Mouse (Mus musculus) forebrain, embryonic 11.5 days (tissue): ENCODE data around the gene She. TPM values are rescaled to one million over a fixed set of nuclear protein-coding genes. Genes with fewer than 3 reads are reported as not detected.

Source experiments
- ATAC-seq: fragments of 200-750 bp; cut with Nextera tagmentation; replicated peaks from 2 replicates; pipeline ENCODE4 v1.8.0; 2017; ENCODE audit warnings: moderate TSS enrichment; ENCODE audit not compliant: low FRiP score
- DNase-seq: peaks from one replicate; pipeline ENCODE4 v3.0.0-alpha.2; 2017; ENCODE audit warnings: low spot score
- H3K27ac ChIP-seq: fragments of 300-500 bp; sonication (generic); 2 replicates; pipeline ENCODE4 v1.5.1; 2014; ENCODE audit warnings: low read depth, low read length
- H3K27me3 ChIP-seq: fragments of 300-500 bp; sonication (generic); 2 replicates; pipeline ENCODE4 v1.6.1; 2014; ENCODE audit warnings: mild to moderate bottlenecking, low read length, mixed read lengths; ENCODE audit not compliant: control insufficient read depth, insufficient read depth
- H3K36me3 ChIP-seq: fragments of 300-500 bp; sonication (generic); 2 replicates; pipeline ENCODE4 v1.6.1; 2014; ENCODE audit warnings: mild to moderate bottlenecking, low read length, moderate library complexity, mixed read lengths; ENCODE audit not compliant: control insufficient read depth, insufficient read depth
- H3K4me1 ChIP-seq: fragments of 300-500 bp; sonication (generic); replicated peaks from 2 replicates; pipeline ENCODE4 v1.6.1; 2014; ENCODE audit warnings: low read length, mixed read lengths; ENCODE audit not compliant: control insufficient read depth, insufficient read depth
- H3K4me2 ChIP-seq: fragments of 300-500 bp; sonication (generic); 2 replicates; pipeline ENCODE4 v1.6.1; 2014; ENCODE audit warnings: low read depth, mild to moderate bottlenecking, low read length, moderate library complexity, mixed read lengths; ENCODE audit not compliant: severe bottlenecking
- H3K4me3 ChIP-seq: fragments of 300-500 bp; sonication (generic); 2 replicates; pipeline ENCODE4 v1.5.1; 2014; ENCODE audit warnings: low read depth, low read length
- H3K9ac ChIP-seq: fragments of 300-500 bp; sonication (generic); 2 replicates; pipeline ENCODE4 v1.6.1; 2014; ENCODE audit warnings: low read length
- H3K9me3 ChIP-seq: fragments of 300-500 bp; sonication (generic); 2 replicates; pipeline ENCODE4 v1.6.1; 2016; ENCODE audit warnings: low read length, mixed read lengths; ENCODE audit not compliant: control insufficient read depth
- WGBS: fragments of 180-500 bp; shearing (Covaris S2); extraction: QIAGEN DNeasy Blood & Tissue Kit; methylation state at CpG from one replicate; pipeline ENCODE4 v1.1.7; 2014; 5-methylcytosine and 5-hydroxymethylcytosine counted together
- polyA plus RNA-seq: library from polyadenylated mRNA; unstranded; fragments of >200 nt; fragmentation: Nextera tagmentation; extraction: Ambion mirVana; gene quantifications from 2 replicates; pipeline ENCODE4 v1.2.1, GENCODE M21; 2014

Gene She
- polyA plus RNA-seq, 1 experiment from 2014 or later: 2.4 TPM

- ATAC-seq: no peak
These were observed 23.3 kb upstream of the She start for GRCm38 (mm10) chr3:89807881-89808280.

GRCm38 (mm10) chr3:89808638-89809037 is 22.5 kb upstream of the She start:
- Histone ChIP-seq H3K9me3 (no peaks in the 10 kb centered on the region; the same call in 1 of the 2 replicates), H3K36me3 (no peaks in the 10 kb centered on the region), H3K9ac (no peak overlapping the region), H3K4me2 (no peak overlapping the region), H3K4me1 (no peaks in the 10 kb centered on the region), H3K27me3 (no peaks in the 10 kb centered on the region), H3K27ac (no peak overlapping the region), H3K4me3 (no peak overlapping the region)
- WGBS: 57% methylated on average over 9 of the region's 9 CpGs
- no peak for ATAC-seq
- no peak for DNase-seq

More at GRCm38 (mm10) chr3:89807881-89808280, 23.3 kb upstream of the She start:
- no peak overlapping the region for H3K9ac ChIP-seq
- no peaks in the 10 kb centered on the region; the same call in 1 of the 2 replicates for H3K9me3 ChIP-seq
- 83% methylated on average over 5 of the region's 5 CpGs for WGBS
- no peak overlapping the region for H3K4me2 ChIP-seq
- H3K27ac ChIP-seq: no peak overlapping the region
- no peak overlapping the region for H3K4me3 ChIP-seq
- no peak for DNase-seq
- no peaks in the 10 kb centered on the region for H3K4me1 ChIP-seq
- no peaks in the 10 kb centered on the region for H3K36me3 ChIP-seq
- no peaks in the 10 kb centered on the region for H3K27me3 ChIP-seq

- no peak for DNase-seq
- H3K36me3 ChIP-seq: no peaks in the 10 kb centered on the region
- H3K9ac ChIP-seq: no peak overlapping the region
- no peaks in the 10 kb centered on the region; the same call in 1 of the 2 replicates for H3K9me3 ChIP-seq
- H3K4me1 ChIP-seq: no peaks in the 10 kb centered on the region
- H3K27me3 ChIP-seq: no peaks in the 10 kb centered on the region
- no peak for ATAC-seq
- no peak overlapping the region for H3K4me2 ChIP-seq
- no peak overlapping the region for H3K27ac ChIP-seq
- H3K4me3 ChIP-seq: no peak overlapping the region
These were observed 20.3 kb upstream of the She start for GRCm38 (mm10) chr3:89810841-89811240.

- H3K4me3 ChIP-seq: no peak overlapping the region
- H3K9me3 ChIP-seq: no peaks in the 10 kb centered on the region; the same call in 1 of the 2 replicates
- WGBS: 73% methylated on average over 3 of the region's 3 CpGs
- H3K4me2 ChIP-seq: no peak overlapping the region
- no peaks in the 10 kb centered on the region for H3K27me3 ChIP-seq
- H3K4me1 ChIP-seq: no peaks in the 10 kb centered on the region
- ATAC-seq: no peak
- H3K36me3 ChIP-seq: no peaks in the 10 kb centered on the region
- no peak overlapping the region for H3K9ac ChIP-seq
- H3K27ac ChIP-seq: no peak overlapping the region
- no peak for DNase-seq
These were observed 19.0 kb upstream of the She start for GRCm38 (mm10) chr3:89812166-89812565.

- Histone ChIP-seq H3K9me3 (no peaks in the 10 kb centered on the region; the same call in 1 of the 2 replicates), H3K4me3 (no peak overlapping the region), H3K27me3 (no peaks in the 10 kb centered on the region), H3K36me3 (no peaks in the 10 kb centered on the region), H3K9ac (no peak overlapping the region), H3K4me2 (no peak overlapping the region), H3K4me1 (no peaks in the 10 kb centered on the region), H3K27ac (no peak overlapping the region)
- DNase-seq (no peak), ATAC-seq (no peak)
- WGBS: 74% methylated on average over 7 of the region's 7 CpGs
These were observed 17.1 kb upstream of the She start for GRCm38 (mm10) chr3:89814051-89814450.

- no peak overlapping the region for H3K9ac ChIP-seq
- H3K4me1 ChIP-seq: no peaks in the 10 kb centered on the region
- no peaks in the 10 kb centered on the region for H3K9me3 ChIP-seq
- no peak overlapping the region for H3K4me2 ChIP-seq
- no peak overlapping the region for H3K4me3 ChIP-seq
- DNase-seq (no peak), ATAC-seq (no peak)
- 62% methylated on average over 4 of the region's 4 CpGs for WGBS
- H3K36me3 ChIP-seq: no peaks in the 10 kb centered on the region
- no peak overlapping the region for H3K27ac ChIP-seq
- no peaks in the 10 kb centered on the region for H3K27me3 ChIP-seq
These were observed 14.1 kb upstream of the She start for GRCm38 (mm10) chr3:89817056-89817455.

- no peak overlapping the region for H3K27ac ChIP-seq
- no peak overlapping the region for H3K4me3 ChIP-seq
- H3K9ac ChIP-seq: no peak overlapping the region
- H3K4me2 ChIP-seq: no peak overlapping the region
- ATAC-seq: no peak
- H3K9me3 ChIP-seq: no peaks in the 10 kb centered on the region
- no peaks in the 10 kb centered on the region for H3K27me3 ChIP-seq
- 82% methylated on average over 3 of the region's 3 CpGs for WGBS
- no peak for DNase-seq
- no peaks in the 10 kb centered on the region for H3K4me1 ChIP-seq
- no peaks in the 10 kb centered on the region for H3K36me3 ChIP-seq
These were observed 12.6 kb upstream of the She start for GRCm38 (mm10) chr3:89818605-89819004.

- WGBS: 73% methylated on average over 7 of the region's 7 CpGs
- no peak for ATAC-seq
These were observed 11.3 kb upstream of the She start for GRCm38 (mm10) chr3:89819897-89820296.

GRCm38 (mm10) chr3:89820311-89821095 is 10.7 kb upstream of the She start:
- no peak overlapping the region for H3K9ac ChIP-seq
- ATAC-seq (no peak), DNase-seq (no peak)
- no peaks in the 10 kb centered on the region for H3K36me3 ChIP-seq
- no peak overlapping the region for H3K4me3 ChIP-seq
- 87% methylated on average over 12 of the region's 12 CpGs for WGBS
- H3K27me3 ChIP-seq: no peaks in the 10 kb centered on the region
- H3K4me1 ChIP-seq: no peaks in the 10 kb centered on the region
- H3K27ac ChIP-seq: no peak overlapping the region
- H3K9me3 ChIP-seq: no peaks in the 10 kb centered on the region
- no peak overlapping the region for H3K4me2 ChIP-seq

More at GRCm38 (mm10) chr3:89819897-89820296, 11.3 kb upstream of the She start:
- no peaks in the 10 kb centered on the region for H3K9me3 ChIP-seq
- no peak overlapping the region for H3K4me3 ChIP-seq
- H3K9ac ChIP-seq: no peak overlapping the region
- no peak for DNase-seq
- H3K36me3 ChIP-seq: no peaks in the 10 kb centered on the region
- H3K4me2 ChIP-seq: no peak overlapping the region
- no peaks in the 10 kb centered on the region for H3K4me1 ChIP-seq
- H3K27me3 ChIP-seq: no peaks in the 10 kb centered on the region
- H3K27ac ChIP-seq: no peak overlapping the region
